Mouse (Mus musculus): ENCODE measurements around the gene Cyp11a1. TPM values are rescaled to one million over a fixed set of nuclear protein-coding genes. Genes with fewer than 3 reads are reported as not detected.

Gene Cyp11a1
- polyA plus RNA-seq, 1 experiment, result 0.67 TPM

DNA sequence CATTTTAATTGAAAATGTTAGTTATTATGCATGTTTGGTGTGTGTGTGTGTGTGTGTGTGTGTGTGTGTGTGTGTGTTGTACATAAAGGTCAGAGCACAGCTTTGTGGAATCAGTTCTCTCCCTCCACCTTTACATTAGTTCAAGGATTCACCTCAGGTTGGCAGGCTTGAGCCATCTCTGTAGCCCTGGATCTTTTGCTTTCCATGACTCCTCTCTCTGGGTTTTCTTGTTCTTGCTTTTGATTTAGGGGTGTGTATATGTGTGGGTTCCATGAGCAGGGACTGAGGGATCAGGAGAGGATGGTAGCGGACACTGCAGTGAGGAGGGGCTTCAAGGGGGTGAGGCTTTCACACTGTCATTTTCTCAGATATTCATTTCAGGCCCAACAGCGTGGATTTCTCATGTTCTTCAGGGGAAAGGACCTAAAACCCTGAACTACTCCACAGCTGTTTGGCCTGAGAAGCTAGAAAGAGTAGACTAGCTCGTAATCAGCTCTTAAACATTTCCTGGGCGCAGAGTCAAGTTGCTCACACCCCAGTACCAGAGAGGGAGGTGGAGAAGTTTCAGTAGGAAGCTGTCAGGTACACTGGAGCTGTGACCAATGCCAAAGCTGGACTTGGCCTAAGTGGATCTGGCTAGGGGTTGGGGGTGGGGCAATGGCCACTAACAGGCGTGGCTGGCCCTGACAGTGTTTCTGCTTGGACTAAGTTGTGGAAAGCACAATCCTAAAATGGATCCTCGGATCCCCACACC is 59.9 kb downstream of the Cyp11a1 start:
- Histone ChIP-seq H3K36me3 (ENCODE audit: control insufficient read depth, insufficient read depth, low read length) (no peaks in the 10 kb centered on the region), H3K4me1 (ENCODE audit: control insufficient read depth, insufficient read depth, insufficient read length) (no peaks in the 10 kb centered on the region), H3K27ac (ENCODE audit: insufficient read depth, low read length) (no peak overlapping the region), H3K4me3 (ENCODE audit: extremely low read depth, insufficient read depth, insufficient read length) (no peak overlapping the region), H3K27me3 (ENCODE audit: control insufficient read depth, insufficient read depth, low read length) (no peaks in the 10 kb centered on the region)
- TF ChIP-seq CTCF (IDR thresholded peaks at IDR 0.05; ENCODE audit: extremely low read depth, insufficient read depth, insufficient read length, insufficient replicate concordance) (no peak), POLR2A (IDR thresholded peaks at IDR 0.05; ENCODE audit: low read depth, low read length) (no peak)
- 75% methylated on average over 6 of the region's 6 CpGs for WGBS
- DNase-seq (ENCODE audit: low read depth in 1 of 2, low spot score in 2 of 2), result no peak

- DNase-seq (ENCODE audit: low read depth in 1 of 2, low spot score in 2 of 2), result no peak
- WGBS, result 69% methylated on average over 6 of the region's 6 CpGs
- no peaks in the 10 kb centered on the region for H3K4me1 ChIP-seq (ENCODE audit: control insufficient read depth, insufficient read depth, insufficient read length)
- no peaks in the 10 kb centered on the region for H3K27me3 ChIP-seq (ENCODE audit: control insufficient read depth, insufficient read depth, low read length)
- H3K27ac ChIP-seq (ENCODE audit: insufficient read depth, low read length), result no peak overlapping the region
- TF ChIP-seq CTCF (IDR thresholded peaks at IDR 0.05; ENCODE audit: extremely low read depth, insufficient read depth, insufficient read length, insufficient replicate concordance), result no peak
- no peak for TF ChIP-seq POLR2A (IDR thresholded peaks at IDR 0.05; ENCODE audit: low read depth, low read length)
- no peak overlapping the region for H3K4me3 ChIP-seq (ENCODE audit: extremely low read depth, insufficient read depth, insufficient read length)
- H3K36me3 ChIP-seq (ENCODE audit: control insufficient read depth, insufficient read depth, low read length), result no peaks in the 10 kb centered on the region
Observed at GRCm38 (mm10) chr9:58066731-58067095, 60.5 kb downstream of the Cyp11a1 start.

GRCm38 (mm10) chr9:58067546-58067945 is 61.3 kb downstream of the Cyp11a1 start:
- 85% methylated on average over 3 of the region's 3 CpGs for WGBS
- H3K4me1 ChIP-seq (ENCODE audit: control insufficient read depth, insufficient read depth, insufficient read length), result no peaks in the 10 kb centered on the region

DNA sequence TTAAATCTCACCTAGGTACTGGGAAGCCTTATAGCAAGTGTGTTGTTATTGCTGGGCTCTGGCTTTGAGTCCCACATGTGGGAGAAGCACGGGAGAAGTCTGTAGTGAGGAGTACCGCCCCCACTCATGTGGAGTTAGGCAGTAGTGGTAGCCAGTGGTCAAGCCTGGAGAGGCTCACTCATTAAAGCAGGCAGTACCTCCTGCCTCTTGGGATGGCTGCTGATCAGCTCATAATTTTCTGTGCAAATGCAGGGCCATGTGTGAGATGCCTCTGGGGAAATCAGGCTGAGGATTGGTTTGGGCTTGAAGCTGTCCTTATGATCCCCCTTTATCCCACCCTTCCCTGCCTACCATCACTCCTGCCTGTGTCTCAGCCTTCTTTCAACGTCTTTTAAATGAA is 68.3 kb downstream of the Cyp11a1 start:
- WGBS, result 53% methylated on average over 3 of the region's 3 CpGs
- Histone ChIP-seq H3K4me3 (ENCODE audit: extremely low read depth, insufficient read depth, insufficient read length) (no peak overlapping the region), H3K4me1 (ENCODE audit: control insufficient read depth, insufficient read depth, insufficient read length) (no peaks in the 10 kb centered on the region), H3K27ac (ENCODE audit: insufficient read depth, low read length) (no peak overlapping the region), H3K27me3 (ENCODE audit: control insufficient read depth, insufficient read depth, low read length) (no peaks in the 10 kb centered on the region), H3K36me3 (ENCODE audit: control insufficient read depth, insufficient read depth, low read length) (no peaks in the 10 kb centered on the region)
- DNase-seq (ENCODE audit: low read depth in 1 of 2, low spot score in 2 of 2), result no peak
- TF ChIP-seq POLR2A (IDR thresholded peaks at IDR 0.05; ENCODE audit: low read depth, low read length), result no peak
- TF ChIP-seq CTCF (IDR thresholded peaks at IDR 0.05; ENCODE audit: extremely low read depth, insufficient read depth, insufficient read length, insufficient replicate concordance), result no peak

More at GRCm38 (mm10) chr9:58067546-58067945, 61.3 kb downstream of the Cyp11a1 start:
- no peaks in the 10 kb centered on the region for H3K27me3 ChIP-seq (ENCODE audit: control insufficient read depth, insufficient read depth, low read length)
- H3K27ac ChIP-seq (ENCODE audit: insufficient read depth, low read length), result no peak overlapping the region
- no peak for DNase-seq (ENCODE audit: low read depth in 1 of 2, low spot score in 2 of 2)
- no peak overlapping the region for H3K4me3 ChIP-seq (ENCODE audit: extremely low read depth, insufficient read depth, insufficient read length)
- TF ChIP-seq POLR2A (IDR thresholded peaks at IDR 0.05; ENCODE audit: low read depth, low read length) (no peak), CTCF (IDR thresholded peaks at IDR 0.05; ENCODE audit: extremely low read depth, insufficient read depth, insufficient read length, insufficient replicate concordance) (no peak)
- H3K36me3 ChIP-seq (ENCODE audit: control insufficient read depth, insufficient read depth, low read length), result no peaks in the 10 kb centered on the region

Other genes with a start within 250 kb of the Cyp11a1 start
- 99.1 and 117 TPM in 2 replicates for gene Clk3, start 240.6 kb upstream of the Cyp11a1 start, polyA plus RNA-seq (2012; rRNA removed)
- gene Arid3b, start 169.6 kb upstream of the Cyp11a1 start, polyA plus RNA-seq (2012; rRNA removed), result 35.2 and 38.6 TPM in 2 replicates
- 88.3 and 131 TPM in 2 replicates for gene Ubl7, start 95.4 kb upstream of the Cyp11a1 start, polyA plus RNA-seq (2012; rRNA removed)
- gene Sema7a, start 66.3 kb upstream of the Cyp11a1 start, polyA plus RNA-seq (2012; rRNA removed), result 26.1 and 35.7 TPM in 2 replicates
- 1.9 and 3.4 TPM in 2 replicates for gene Stra6, start 57.4 kb downstream of the Cyp11a1 start, polyA plus RNA-seq (2012; rRNA removed)
- gene Ccdc33, start 112.4 kb downstream of the Cyp11a1 start, polyA plus RNA-seq (2012; rRNA removed), result 0.06 and 0.09 TPM in 2 replicates
- 21.9 and 27.7 TPM in 2 replicates for gene Islr, start 197.9 kb downstream of the Cyp11a1 start, polyA plus RNA-seq (2012; rRNA removed)
- gene Islr2, start 197.9 kb downstream of the Cyp11a1 start, polyA plus RNA-seq (2012; rRNA removed), result 0.28 and 0.67 TPM in 2 replicates
- gene Pml, start 243.4 kb downstream of the Cyp11a1 start, polyA plus RNA-seq (2012; rRNA removed), result 91.6 and 121 TPM in 2 replicates
- 55.5 and 63.5 TPM in 2 replicates for gene Stoml1, start 246.8 kb downstream of the Cyp11a1 start, polyA plus RNA-seq (2012; rRNA removed)